Mouse (Mus musculus): ENCODE results near the gene 1600015I10Rik. TPM values are rescaled to one million over a fixed set of nuclear protein-coding genes. Genes with fewer than 3 reads are reported as not detected.
"Not testable (repeated sequence)": the region's sequence is repeated elsewhere in the genome, so short reads cannot be mapped to it uniquely, and the experiment has no call there.

Gene 1600015I10Rik
- polyA plus RNA-seq, 1 experiment, result not detected

DNA sequence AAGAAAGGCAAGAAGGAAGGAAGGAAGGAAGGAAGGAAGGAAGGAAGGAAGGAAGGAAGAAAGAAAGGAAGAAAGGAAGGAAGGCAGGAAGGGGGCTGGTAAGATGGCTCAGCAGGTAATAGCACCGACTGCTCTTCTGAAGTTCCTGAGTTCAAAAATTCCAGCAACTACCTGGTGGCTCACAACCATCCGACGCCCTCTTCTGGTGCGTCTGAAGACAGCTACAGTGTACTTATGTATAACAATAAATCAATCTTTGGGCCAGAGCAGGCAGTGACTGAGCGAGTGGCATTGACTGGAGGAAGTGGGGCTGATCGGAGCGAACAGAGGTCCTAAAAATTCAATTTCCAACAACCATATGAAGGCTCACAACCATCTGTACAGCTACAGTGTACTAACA lies 29.5 kb downstream of the 1600015I10Rik start:
- not testable (repeated sequence) for H3K4me1 ChIP-seq (ENCODE audit: control insufficient read depth, insufficient read depth, low read length); H3K36me3 ChIP-seq (ENCODE audit: control insufficient read depth, insufficient read depth, low read length); H3K27ac ChIP-seq (ENCODE audit: insufficient read depth, low read depth, low read length); H3K27me3 ChIP-seq (replicated peaks; ENCODE audit: control insufficient read depth, insufficient read depth, low read length); H3K4me3 ChIP-seq (ENCODE audit: insufficient read depth, low read depth, low read length)
- TF ChIP-seq CTCF (conservative IDR thresholded peaks at IDR 0.05; ENCODE audit: insufficient read depth, insufficient read length, low read depth, low read length), result peak; percentile 50
- WGBS, result 27% methylated on average over 7 of the region's 7 CpGs
- peak; percentile 31 for DNase-seq

GRCm38 (mm10) chr6:48966696-48967095 lies 37.0 kb downstream of the 1600015I10Rik start:
- not testable (repeated sequence) for H3K27ac ChIP-seq (ENCODE audit: insufficient read depth, low read depth, low read length); H3K4me3 ChIP-seq (ENCODE audit: insufficient read depth, low read depth, low read length); H3K36me3 ChIP-seq (ENCODE audit: control insufficient read depth, insufficient read depth, low read length); H3K27me3 ChIP-seq (replicated peaks; ENCODE audit: control insufficient read depth, insufficient read depth, low read length); DNase-seq; H3K4me1 ChIP-seq (ENCODE audit: control insufficient read depth, insufficient read depth, low read length)
- WGBS, result 93% methylated on average over 5 of the region's 5 CpGs

GRCm38 (mm10) chr6:48967868-48968267 lies 38.2 kb downstream of the 1600015I10Rik start:
- H3K27me3 ChIP-seq (replicated peaks; ENCODE audit: control insufficient read depth, insufficient read depth, low read length), result no peaks in the 10 kb centered on the region
- no peak overlapping the region for H3K27ac ChIP-seq (ENCODE audit: insufficient read depth, low read depth, low read length)
- TF ChIP-seq CTCF (conservative IDR thresholded peaks at IDR 0.05; ENCODE audit: insufficient read depth, insufficient read length, low read depth, low read length) (no peak), POLR2A (IDR thresholded peaks at IDR 0.05; ENCODE audit: low read depth, low read length) (no peak)
- H3K36me3 ChIP-seq (ENCODE audit: control insufficient read depth, insufficient read depth, low read length), result no peaks in the 10 kb centered on the region
- no peak for DNase-seq
- H3K4me1 ChIP-seq (ENCODE audit: control insufficient read depth, insufficient read depth, low read length), result no peaks in the 10 kb centered on the region
- H3K4me3 ChIP-seq (ENCODE audit: insufficient read depth, low read depth, low read length), result no peak overlapping the region

DNA sequence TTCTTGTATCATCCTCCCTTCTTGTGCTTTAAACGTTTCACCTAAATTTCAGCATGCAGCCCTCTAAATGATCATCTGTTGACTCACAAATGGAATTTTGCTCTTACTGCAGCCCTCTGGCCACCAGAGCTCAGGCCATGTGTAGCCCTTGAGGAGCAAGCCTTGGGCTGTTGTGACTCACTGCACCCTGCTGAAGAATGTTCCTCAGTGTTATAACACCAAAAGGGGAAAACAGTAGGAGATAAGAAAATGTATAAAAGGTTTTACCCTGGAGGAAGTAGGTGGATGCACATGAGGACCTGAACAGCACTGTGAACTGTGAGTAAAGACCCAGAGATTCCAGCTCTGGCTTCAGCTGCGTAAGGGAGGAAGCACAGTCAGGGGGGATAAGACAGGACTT lies 45.0 kb downstream of the 1600015I10Rik start, which contains the start of gene Doxl2:
Gene Doxl2, plus strand, starts transcription at position 301 of the 400 bp plus-strand sequence.
- no peaks in the 10 kb centered on the region for H3K36me3 ChIP-seq (ENCODE audit: control insufficient read depth, insufficient read depth, low read length)
- no peak for TF ChIP-seq CTCF (conservative IDR thresholded peaks at IDR 0.05; ENCODE audit: insufficient read depth, insufficient read length, low read depth, low read length)
- TF ChIP-seq POLR2A (IDR thresholded peaks at IDR 0.05; ENCODE audit: low read depth, low read length), result no peak

GRCm38 (mm10) chr6:48979616-48980015 lies 49.9 kb downstream of the 1600015I10Rik start:
- H3K27me3 ChIP-seq (replicated peaks; ENCODE audit: control insufficient read depth, insufficient read depth, low read length), result no peaks in the 10 kb centered on the region
- 57% methylated on average over 1 of the region's 1 CpGs for WGBS
- TF ChIP-seq POLR2A (IDR thresholded peaks at IDR 0.05; ENCODE audit: low read depth, low read length) (no peak), CTCF (conservative IDR thresholded peaks at IDR 0.05; ENCODE audit: insufficient read depth, insufficient read length, low read depth, low read length) (no peak)

More for the DNA sequence above, 45.0 kb downstream of the 1600015I10Rik start, which contains the start of gene Doxl2:
- 81% methylated on average over 2 of the region's 2 CpGs for WGBS
- Histone ChIP-seq H3K27ac (ENCODE audit: insufficient read depth, low read depth, low read length) (no peak within 1 kb of the TSS), H3K4me3 (ENCODE audit: insufficient read depth, low read depth, low read length) (no peak within 1 kb of the TSS), H3K4me1 (ENCODE audit: control insufficient read depth, insufficient read depth, low read length) (no peaks in the 10 kb centered on the region), H3K27me3 (replicated peaks; ENCODE audit: control insufficient read depth, insufficient read depth, low read length) (no peaks in the 10 kb centered on the region)
- no peak for DNase-seq

GRCm38 (mm10) chr6:48982305-48982704 lies 52.6 kb downstream of the 1600015I10Rik start:
- 82% methylated on average over 3 of the region's 3 CpGs for WGBS
- Histone ChIP-seq H3K27me3 (replicated peaks; ENCODE audit: control insufficient read depth, insufficient read depth, low read length) (no peaks in the 10 kb centered on the region), H3K4me1 (ENCODE audit: control insufficient read depth, insufficient read depth, low read length) (no peaks in the 10 kb centered on the region), H3K27ac (ENCODE audit: insufficient read depth, low read depth, low read length) (no peak overlapping the region), H3K36me3 (ENCODE audit: control insufficient read depth, insufficient read depth, low read length) (no peaks in the 10 kb centered on the region), H3K4me3 (ENCODE audit: insufficient read depth, low read depth, low read length) (no peak overlapping the region)
- TF ChIP-seq POLR2A (IDR thresholded peaks at IDR 0.05; ENCODE audit: low read depth, low read length) (no peak), CTCF (conservative IDR thresholded peaks at IDR 0.05; ENCODE audit: insufficient read depth, insufficient read length, low read depth, low read length) (no peak)
- DNase-seq, result no peak

More at GRCm38 (mm10) chr6:48979616-48980015, 49.9 kb downstream of the 1600015I10Rik start:
- Histone ChIP-seq H3K4me1 (ENCODE audit: control insufficient read depth, insufficient read depth, low read length) (no peaks in the 10 kb centered on the region), H3K36me3 (ENCODE audit: control insufficient read depth, insufficient read depth, low read length) (no peaks in the 10 kb centered on the region), H3K27ac (ENCODE audit: insufficient read depth, low read depth, low read length) (no peak overlapping the region), H3K4me3 (ENCODE audit: insufficient read depth, low read depth, low read length) (no peak overlapping the region)
- DNase-seq, result no peak

Other genes starting within 250 kb of the 1600015I10Rik start
- gene Gimap4, start 245.3 kb upstream of the 1600015I10Rik start, polyA plus RNA-seq (2012; rRNA removed), result 27.5 and 44.3 TPM in 2 replicates
- 14.2 and 24.0 TPM in 2 replicates for gene Gimap6, start 221.7 kb upstream of the 1600015I10Rik start, polyA plus RNA-seq (2012; rRNA removed)
- not detected in 2 replicates for gene Gm28053, start 211.3 kb upstream of the 1600015I10Rik start, polyA plus RNA-seq (2012; rRNA removed)
- 0.20 and 0.97 TPM in 2 replicates for gene Gimap7, start 211.3 kb upstream of the 1600015I10Rik start, polyA plus RNA-seq (2012; rRNA removed)
- gene Gimap1, start 190.8 kb upstream of the 1600015I10Rik start, polyA plus RNA-seq (2012; rRNA removed), result 8.3 and 10.0 TPM in 2 replicates
- gene Gimap5, start 183.7 kb upstream of the 1600015I10Rik start, polyA plus RNA-seq (2012; rRNA removed), result 16.2 and 19.6 TPM in 2 replicates
- gene Gimap3, start 159.0 kb upstream of the 1600015I10Rik start, polyA plus RNA-seq (2012; rRNA removed), result 3.1 and 10.6 TPM in 2 replicates
- 509 and 544 TPM in 2 replicates for gene Tmem176a, start 89.0 kb upstream of the 1600015I10Rik start, polyA plus RNA-seq (2012; rRNA removed)
- 1,386 and 1,411 TPM in 2 replicates for gene Tmem176b, start 88.4 kb upstream of the 1600015I10Rik start, polyA plus RNA-seq (2012; rRNA removed)
- 7.3 and 7.7 TPM in 2 replicates for gene Aoc1, start 57.0 kb upstream of the 1600015I10Rik start, polyA plus RNA-seq (2012; rRNA removed)
- gene Doxl2, start 45.1 kb downstream of the 1600015I10Rik start, polyA plus RNA-seq (2012; rRNA removed), result not detected in 2 replicates
- gene Svs1, start 57.0 kb downstream of the 1600015I10Rik start, polyA plus RNA-seq (2012; rRNA removed), result 0.05 TPM in 1 of 2 replicates, not detected in the other
- 1.2 and 1.7 TPM in 2 replicates for gene Gpnmb, start 106.7 kb downstream of the 1600015I10Rik start, polyA plus RNA-seq (2012; rRNA removed)
- gene Malsu1, start 143.9 kb downstream of the 1600015I10Rik start, polyA plus RNA-seq (2012; rRNA removed), result 22.7 and 27.0 TPM in 2 replicates